Mouse (Mus musculus): ENCODE data around the gene Hist1h2ba. TPM values are rescaled to one million over a fixed set of nuclear protein-coding genes. Genes with fewer than 3 reads are reported as not detected.

The Hist1h2ba gene
- polyA plus RNA-seq (2016; fragmentation: Nextera tagmentation; extraction: Ambion mirVana), result not detected in 2 replicates

DNA sequence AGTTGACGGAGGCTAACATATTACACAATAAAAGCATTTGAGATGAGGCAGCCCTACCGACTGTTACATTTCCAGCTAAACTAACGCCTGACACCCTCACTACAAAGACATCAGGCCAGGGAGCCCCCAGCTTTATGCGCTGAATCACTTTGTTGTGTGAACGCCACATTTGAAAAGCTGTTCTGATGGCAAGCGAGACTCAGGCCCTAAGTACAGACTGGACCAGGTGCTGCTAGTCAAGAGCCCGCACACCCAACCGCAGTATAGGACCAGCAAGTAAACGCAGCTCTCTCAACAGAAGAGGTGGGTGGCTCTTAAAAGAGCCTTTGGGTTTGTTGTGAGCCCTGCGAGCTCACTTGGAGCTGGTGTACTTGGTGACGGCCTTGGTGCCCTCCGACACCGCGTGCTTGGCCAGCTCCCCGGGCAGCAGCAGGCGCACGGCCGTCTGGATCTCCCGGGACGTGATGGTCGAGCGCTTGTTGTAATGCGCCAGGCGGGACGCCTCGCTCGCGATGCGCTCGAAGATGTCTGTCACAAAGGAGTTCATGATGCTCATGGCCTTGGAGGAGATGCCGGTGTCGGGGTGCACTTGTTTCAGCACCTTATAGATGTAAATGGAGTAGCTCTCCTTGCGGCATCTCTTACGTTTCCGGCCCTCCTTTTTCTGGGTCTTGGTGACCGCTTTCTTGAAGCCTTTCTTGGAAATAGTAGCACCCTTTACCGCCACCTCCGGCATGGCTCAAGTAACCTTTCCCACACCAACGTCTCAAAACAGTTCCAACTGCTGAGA lies at the start of gene Hist1h2ba:
TSS of gene Hist1h2ba (minus strand) at position 736 of the 790 bp plus-strand sequence.
- Histone ChIP-seq H3K36me3 (replicated peaks) (no peaks in the 10 kb centered on the region), H3K27me3 (replicated peaks; ENCODE audit: low read depth, poor library complexity, severe bottlenecking) (no peaks in the 10 kb centered on the region), H3K4me1 (peaks cover 3% of the 10 kb centered on the region; the same call in 1 of the 2 replicates), H3K27ac (replicated peaks) (no peak within 1 kb of the TSS), H3K9me3 (no peaks in the 10 kb centered on the region), H3K4me3 (no peak within 1 kb of the TSS)
- DNase-seq (ENCODE audit: low spot score), result no peak
- 95% methylated on average over 39 of the region's 39 CpGs for WGBS

DNA sequence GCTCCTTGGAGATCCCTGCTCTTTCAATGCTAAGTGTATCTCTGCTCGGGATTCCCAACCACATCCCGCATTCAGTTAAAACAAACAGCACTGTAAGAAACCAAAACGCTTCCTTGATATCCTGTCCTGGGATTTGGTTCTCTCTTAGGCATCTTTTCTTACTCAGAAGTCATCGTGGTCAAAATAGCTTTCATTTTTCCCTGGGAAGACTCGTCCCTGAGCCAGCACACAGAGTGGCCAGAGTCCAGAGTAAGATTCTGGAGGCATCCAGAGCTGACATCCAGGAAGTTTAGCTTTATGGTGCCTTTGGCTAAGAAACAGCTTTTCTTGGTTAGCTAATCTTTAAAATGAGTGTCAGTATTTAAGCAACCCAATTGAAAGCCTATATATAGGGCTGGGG lies 38.3 kb upstream of the Hist1h2ba start:
- WGBS, result 79% methylated on average over 5 of the region's 5 CpGs
- Histone ChIP-seq H3K27ac (replicated peaks) (no peak overlapping the region), H3K4me3 (no peak overlapping the region), H3K36me3 (replicated peaks) (no peaks in the 10 kb centered on the region), H3K9me3 (no peaks in the 10 kb centered on the region), H3K4me1 (peaks cover 8% of the 10 kb centered on the region), H3K27me3 (replicated peaks; ENCODE audit: low read depth, poor library complexity, severe bottlenecking) (no peaks in the 10 kb centered on the region)
- no peak for DNase-seq (ENCODE audit: low spot score)

DNA sequence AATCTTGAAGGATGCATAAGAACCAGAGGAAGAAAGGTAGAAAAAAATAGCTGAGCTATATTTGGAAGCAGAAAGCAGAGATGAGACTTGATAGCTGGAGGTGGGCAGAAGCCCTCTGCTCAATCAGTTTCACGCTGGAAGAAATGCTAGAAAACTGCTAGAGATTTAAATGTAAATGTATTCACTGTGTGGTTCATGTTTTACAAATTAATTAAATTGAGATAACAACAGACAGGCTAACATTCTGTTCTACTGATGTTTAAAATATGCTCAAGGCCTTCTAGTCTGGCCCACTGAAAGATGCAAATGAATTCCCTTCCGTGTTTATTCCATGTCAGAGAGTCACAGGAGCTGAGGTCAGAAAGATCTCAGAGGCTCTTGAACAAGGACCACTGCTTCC lies 37.9 kb upstream of the Hist1h2ba start:
- Histone ChIP-seq H3K27ac (replicated peaks) (no peak overlapping the region), H3K36me3 (replicated peaks) (no peaks in the 10 kb centered on the region), H3K4me1 (peaks cover 8% of the 10 kb centered on the region), H3K4me3 (no peak overlapping the region), H3K27me3 (replicated peaks; ENCODE audit: low read depth, poor library complexity, severe bottlenecking) (no peaks in the 10 kb centered on the region), H3K9me3 (no peaks in the 10 kb centered on the region)
- no peak for DNase-seq (ENCODE audit: low spot score)
- WGBS, result 78% methylated on average over 2 of the region's 2 CpGs

GRCm38 (mm10) chr13:23964909-23965308 lies 31.0 kb upstream of the Hist1h2ba start:
- DNase-seq (ENCODE audit: low spot score), result no peak
- WGBS, result 85% methylated on average over 2 of the region's 2 CpGs
- H3K36me3 ChIP-seq (replicated peaks), result no peaks in the 10 kb centered on the region

DNA sequence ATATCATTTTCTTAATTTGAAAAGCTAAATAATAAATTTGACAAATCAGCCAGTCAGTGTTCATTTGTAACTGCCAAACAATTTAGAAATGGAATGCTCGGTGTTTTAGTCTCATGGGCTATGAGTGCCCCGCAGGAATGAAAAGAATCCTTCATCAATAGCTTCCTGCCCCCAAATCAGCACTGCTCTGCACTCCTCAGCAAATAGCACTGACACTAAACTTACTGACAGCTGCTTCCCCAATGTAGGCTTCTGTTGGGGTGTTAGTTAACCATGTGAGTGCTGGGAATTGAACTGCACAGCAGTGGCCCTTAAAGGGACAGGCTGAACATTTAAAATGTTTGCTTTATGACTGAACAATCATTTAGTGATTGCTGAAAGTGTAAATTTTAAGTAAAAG lies 25.8 kb upstream of the Hist1h2ba start:
- no peaks in the 10 kb centered on the region for H3K27me3 ChIP-seq (replicated peaks; ENCODE audit: low read depth, poor library complexity, severe bottlenecking)
- peaks cover 6% of the 10 kb centered on the region; the same call in 1 of the 2 replicates for H3K4me1 ChIP-seq
- no peaks in the 10 kb centered on the region for H3K9me3 ChIP-seq
- H3K4me3 ChIP-seq, result no peak overlapping the region
- WGBS, result 17% methylated on average over 2 of the region's 2 CpGs
- H3K27ac ChIP-seq (replicated peaks), result no peak overlapping the region
- H3K36me3 ChIP-seq (replicated peaks), result no peaks in the 10 kb centered on the region
- DNase-seq (ENCODE audit: low spot score), result no peak

More at GRCm38 (mm10) chr13:23964909-23965308, 31.0 kb upstream of the Hist1h2ba start:
- H3K27ac ChIP-seq (replicated peaks), result no peak overlapping the region
- no peaks in the 10 kb centered on the region for H3K27me3 ChIP-seq (replicated peaks; ENCODE audit: low read depth, poor library complexity, severe bottlenecking)
- H3K4me3 ChIP-seq, result no peak overlapping the region
- H3K4me1 ChIP-seq, result peaks cover under 1% of the 10 kb centered on the region; the same call in 1 of the 2 replicates
- H3K9me3 ChIP-seq, result no peaks in the 10 kb centered on the region

DNA sequence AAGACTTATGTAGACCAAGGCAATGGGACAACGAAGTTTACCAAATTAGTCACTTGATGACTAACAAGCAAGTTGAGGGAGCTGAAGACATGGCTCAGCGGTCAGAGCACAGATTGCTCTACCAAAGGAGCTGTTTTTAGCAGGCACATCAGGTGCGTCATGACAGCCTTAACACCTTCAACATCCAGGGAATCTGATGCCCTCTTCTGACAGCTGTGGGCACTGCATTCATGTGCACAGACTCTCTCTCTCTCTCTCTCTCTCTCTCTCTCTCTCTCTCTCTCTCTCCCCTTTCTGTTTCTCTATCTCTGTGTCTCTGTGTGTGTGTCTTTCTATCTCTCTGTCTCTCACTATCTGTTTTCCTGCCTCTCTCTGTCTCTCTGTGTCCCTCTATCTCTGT lies 17.0 kb upstream of the Hist1h2ba start:
- WGBS, result 71% methylated on average over 3 of the region's 3 CpGs

GRCm38 (mm10) chr13:23949484-23950246 lies 15.7 kb upstream of the Hist1h2ba start:
- no peaks in the 10 kb centered on the region for H3K36me3 ChIP-seq (replicated peaks)
- H3K4me3 ChIP-seq, result no peak overlapping the region
- peaks cover 3% of the 10 kb centered on the region; the same call in 1 of the 2 replicates for H3K27me3 ChIP-seq (replicated peaks; ENCODE audit: low read depth, poor library complexity, severe bottlenecking)
- no peaks in the 10 kb centered on the region for H3K9me3 ChIP-seq
- 51% methylated on average over 14 of the region's 14 CpGs for WGBS
- H3K27ac ChIP-seq (replicated peaks), result no peak overlapping the region
- peak; percentile 58 for DNase-seq (ENCODE audit: low spot score)
- peaks cover 37% of the 10 kb centered on the region for H3K4me1 ChIP-seq

More for the DNA sequence above, 17.0 kb upstream of the Hist1h2ba start:
- H3K9me3 ChIP-seq, result no peaks in the 10 kb centered on the region
- H3K4me1 ChIP-seq, result peaks cover 37% of the 10 kb centered on the region
- H3K27ac ChIP-seq (replicated peaks), result no peak overlapping the region
- H3K27me3 ChIP-seq (replicated peaks; ENCODE audit: low read depth, poor library complexity, severe bottlenecking), result peaks cover 3% of the 10 kb centered on the region; the same call in 1 of the 2 replicates
- DNase-seq (ENCODE audit: low spot score), result no peak
- H3K4me3 ChIP-seq, result no peak overlapping the region
- no peaks in the 10 kb centered on the region for H3K36me3 ChIP-seq (replicated peaks)

DNA sequence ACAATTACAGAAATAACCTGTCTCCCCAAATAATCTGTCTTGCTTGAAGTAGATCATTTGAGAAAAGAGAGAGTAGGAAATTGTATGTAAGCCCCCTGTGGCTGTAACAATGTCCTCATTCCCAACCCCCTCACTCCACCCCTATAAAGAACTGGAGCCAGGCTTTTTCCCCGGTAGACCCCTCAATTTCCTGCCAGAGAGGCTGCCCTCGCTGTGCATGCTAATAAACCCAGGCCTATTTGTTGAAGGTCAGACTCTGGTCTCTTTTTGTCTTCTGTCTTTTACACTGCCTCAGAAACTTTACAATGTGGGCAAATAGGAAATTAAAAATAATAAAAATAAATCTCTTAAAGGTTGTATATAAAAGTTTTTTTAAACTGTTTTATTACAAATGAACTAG lies 12.3 kb upstream of the Hist1h2ba start:
- no peak overlapping the region for H3K27ac ChIP-seq (replicated peaks)
- H3K4me3 ChIP-seq, result no peak overlapping the region
- no peaks in the 10 kb centered on the region for H3K36me3 ChIP-seq (replicated peaks)
- no peaks in the 10 kb centered on the region for H3K9me3 ChIP-seq
- no peak for DNase-seq (ENCODE audit: low spot score)
- peaks cover 3% of the 10 kb centered on the region; the same call in 1 of the 2 replicates for H3K27me3 ChIP-seq (replicated peaks; ENCODE audit: low read depth, poor library complexity, severe bottlenecking)
- H3K4me1 ChIP-seq, result peaks cover 46% of the 10 kb centered on the region
- WGBS, result 35% methylated on average over 2 of the region's 2 CpGs

DNA sequence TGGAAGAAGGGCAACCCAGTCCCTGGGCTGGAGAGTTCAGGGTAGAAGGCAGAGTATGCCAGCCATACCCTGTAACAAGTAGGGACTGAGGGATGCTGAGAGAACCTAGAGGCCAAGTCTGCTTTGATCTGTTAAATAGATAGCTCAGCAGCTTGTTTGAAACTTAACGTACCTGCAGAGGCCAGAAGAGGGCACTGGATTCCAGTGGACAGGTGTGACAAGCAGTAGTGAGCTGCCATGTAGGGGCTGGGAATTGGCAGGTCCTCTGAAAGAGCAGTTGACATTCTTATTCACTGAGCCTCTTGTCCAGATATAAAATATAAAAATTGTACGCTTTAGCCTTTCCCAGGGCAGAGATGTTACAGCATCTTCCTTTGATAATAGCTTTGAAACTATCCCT lies 8.9 kb upstream of the Hist1h2ba start:
- peaks cover 3% of the 10 kb centered on the region; the same call in 1 of the 2 replicates for H3K27me3 ChIP-seq (replicated peaks; ENCODE audit: low read depth, poor library complexity, severe bottlenecking)
- peak; percentile 30 for DNase-seq (ENCODE audit: low spot score)
- H3K36me3 ChIP-seq (replicated peaks), result no peaks in the 10 kb centered on the region
- H3K4me3 ChIP-seq, result no peak overlapping the region
- H3K4me1 ChIP-seq, result peaks cover 27% of the 10 kb centered on the region
- no peaks in the 10 kb centered on the region for H3K9me3 ChIP-seq
- WGBS, result 50% methylated on average over 2 of the region's 2 CpGs
- H3K27ac ChIP-seq (replicated peaks), result no peak overlapping the region

DNA sequence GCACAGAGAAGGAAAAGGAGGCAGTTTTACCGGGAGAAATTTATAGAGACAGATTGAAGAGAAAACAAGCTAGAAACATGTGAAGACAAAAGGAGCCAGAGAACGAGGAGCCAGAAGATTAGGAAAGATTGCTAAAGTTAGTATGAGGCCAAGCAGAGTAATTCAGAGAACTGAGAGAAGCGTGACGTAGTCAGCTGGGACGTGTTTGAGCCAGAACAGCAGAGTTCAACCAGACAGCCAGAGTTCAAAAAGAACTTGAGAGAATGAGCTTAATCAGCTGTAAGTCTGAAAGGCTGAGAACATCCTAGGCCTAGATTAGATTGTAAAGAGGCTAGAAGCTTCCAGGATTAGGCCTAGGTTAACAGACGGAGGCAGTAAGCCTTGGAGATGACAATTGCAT lies 6.3 kb upstream of the Hist1h2ba start:
- 81% methylated on average over 6 of the region's 6 CpGs for WGBS
- Histone ChIP-seq H3K36me3 (replicated peaks) (no peaks in the 10 kb centered on the region), H3K9me3 (no peaks in the 10 kb centered on the region), H3K4me1 (peaks cover 10% of the 10 kb centered on the region), H3K4me3 (no peak overlapping the region), H3K27ac (replicated peaks) (no peak overlapping the region), H3K27me3 (replicated peaks; ENCODE audit: low read depth, poor library complexity, severe bottlenecking) (no peaks in the 10 kb centered on the region)
- no peak for DNase-seq (ENCODE audit: low spot score)

- Histone ChIP-seq H3K36me3 (replicated peaks) (no peaks in the 10 kb centered on the region), H3K9me3 (no peaks in the 10 kb centered on the region), H3K27ac (replicated peaks) (no peak overlapping the region), H3K4me1 (peaks cover 10% of the 10 kb centered on the region), H3K4me3 (no peak overlapping the region), H3K27me3 (replicated peaks; ENCODE audit: low read depth, poor library complexity, severe bottlenecking) (no peaks in the 10 kb centered on the region)
- DNase-seq (ENCODE audit: low spot score), result no peak
- 89% methylated on average over 1 of the region's 1 CpGs for WGBS
Measured at GRCm38 (mm10) chr13:23938699-23939098, 4.7 kb upstream of the Hist1h2ba start.

- no peaks in the 10 kb centered on the region for H3K9me3 ChIP-seq
- no peak within 1 kb of the TSS for H3K4me3 ChIP-seq
- H3K36me3 ChIP-seq (replicated peaks), result no peaks in the 10 kb centered on the region
- H3K4me1 ChIP-seq, result peaks cover 3% of the 10 kb centered on the region; the same call in 1 of the 2 replicates
- no peak for DNase-seq (ENCODE audit: low spot score)
- H3K27me3 ChIP-seq (replicated peaks; ENCODE audit: low read depth, poor library complexity, severe bottlenecking), result no peaks in the 10 kb centered on the region
- H3K27ac ChIP-seq (replicated peaks), result no peak within 1 kb of the TSS
- WGBS, result 92% methylated on average over 10 of the region's 10 CpGs
Measured at GRCm38 (mm10) chr13:23934211-23934520, 210 bp upstream of the Hist1h2ba start, which contains the start of gene Hist1h2aa. Hist1h2aa (plus strand) TSS chr13:23934462.
